Mouse (Mus musculus) left cerebral cortex, adult 9 months (tissue): ENCODE data around the gene Mkrn2.
A peak's percentile ranks its signal among the peaks of the same experiment; 100 is the strongest.
"Not testable (repeated sequence)": the region's sequence is repeated elsewhere in the genome, so short reads cannot be mapped to it uniquely, and the experiment has no call there.

Experiments
- DNase-seq, 2 experiments: peaks; one replicate each; pipeline ENCODE4 v3.0.0; 2022; ENCODE audit warnings: low spot score in 2 of 2

Gene Mkrn2

GRCm38 (mm10) chr6:115607429-115607828 lies 5.7 kb downstream of the Mkrn2 start:
- peak; percentile 61 to 69 for DNase-seq

- DNase-seq = no peak
These were observed 7.4 kb downstream of the Mkrn2 start for GRCm38 (mm10) chr6:115609121-115609520.

GRCm38 (mm10) chr6:115610301-115610700 lies 8.6 kb downstream of the Mkrn2 start:
- no peak for DNase-seq

GRCm38 (mm10) chr6:115613793-115614192 lies 12.1 kb downstream of the Mkrn2 start:
- DNase-seq = no peak

GRCm38 (mm10) chr6:115615983-115616382 lies 14.3 kb downstream of the Mkrn2 start:
- no peak for DNase-seq

- DNase-seq = no peak
These were observed 18.1 kb downstream of the Mkrn2 start for GRCm38 (mm10) chr6:115619818-115620217.

GRCm38 (mm10) chr6:115620942-115621341 lies 19.2 kb downstream of the Mkrn2 start:
- no peak for DNase-seq

GRCm38 (mm10) chr6:115626121-115626520 lies 24.4 kb downstream of the Mkrn2 start:
- no peak for DNase-seq

- DNase-seq = no peak
These were observed 29.5 kb downstream of the Mkrn2 start for GRCm38 (mm10) chr6:115631056-115631795.

GRCm38 (mm10) chr6:115634015-115634414 lies 32.3 kb downstream of the Mkrn2 start:
- no peak for DNase-seq

- DNase-seq = not testable (repeated sequence)
These were observed 36.5 kb downstream of the Mkrn2 start for GRCm38 (mm10) chr6:115638188-115638587.

GRCm38 (mm10) chr6:115643315-115643714 lies 41.6 kb downstream of the Mkrn2 start:
- no peak for DNase-seq

GRCm38 (mm10) chr6:115649792-115650365 lies 48.2 kb downstream of the Mkrn2 start:
- DNase-seq = no peak

GRCm38 (mm10) chr6:115650476-115651427 lies 49.0 kb downstream of the Mkrn2 start:
- DNase-seq = no peak

- DNase-seq = no peak
These were observed 50.0 kb downstream of the Mkrn2 start for GRCm38 (mm10) chr6:115651719-115652118.

GRCm38 (mm10) chr6:115653939-115654338 lies 52.2 kb downstream of the Mkrn2 start:
- DNase-seq = no peak

GRCm38 (mm10) chr6:115658802-115659201 lies 57.1 kb downstream of the Mkrn2 start:
- DNase-seq = no peak

GRCm38 (mm10) chr6:115664268-115664667 lies 62.6 kb downstream of the Mkrn2 start:
- DNase-seq = no peak

GRCm38 (mm10) chr6:115666641-115667040 lies 64.9 kb downstream of the Mkrn2 start:
- no peak for DNase-seq
